ENCODE assay signal across 30 mouse cellular contexts in the genomic region with DNA sequence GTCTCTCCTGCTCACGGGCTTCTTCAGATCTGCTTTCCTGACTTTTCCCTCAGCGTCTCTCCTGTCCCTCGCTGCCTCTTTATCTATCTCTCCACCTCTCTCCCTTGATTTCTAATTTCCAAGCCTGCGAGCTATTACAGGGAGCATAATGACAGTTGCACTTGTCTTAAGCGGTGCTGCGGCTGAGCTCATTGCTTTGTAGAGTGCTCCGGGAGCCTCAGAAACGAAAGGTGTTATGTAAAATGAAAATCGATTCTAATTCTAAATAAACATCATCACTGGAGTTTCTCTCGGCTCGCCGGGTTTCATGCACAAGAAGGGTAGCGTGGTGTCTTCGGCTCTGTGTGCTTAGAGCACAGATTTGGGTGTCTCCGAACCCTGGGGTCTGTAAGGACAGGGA.
DNase-seq lines count a peak whose midpoint lies in the region; ATAC-seq and TF ChIP-seq lines count a peak whose summit lies in the region.
"Had no signal": no experiment of that assay in that cellular context is flagged by ENCODE, and none has a peak within 500 bp of the region (broad histone marks: within the 10 kb centered on the region; RNA-seq: fewer than 3 reads in every experiment).

No protein-coding gene starts in this region.

- no peaks in the 10 kb centered on the region for H3K36me3 ChIP-seq in forebrain, embryonic 10.5 days (replicated peaks)
- H3K36me3 ChIP-seq in forebrain, embryonic 11.5 days (ENCODE audit: control insufficient read depth, insufficient read depth, low read length): no peaks in the 10 kb centered on the region
- no peaks in the 10 kb centered on the region for H3K36me3 ChIP-seq in hindbrain, embryonic 14.5 days (replicated peaks; ENCODE audit: control insufficient read depth, insufficient read depth)
- H3K36me3 ChIP-seq in hindbrain, embryonic 16.5 days (ENCODE audit: control insufficient read depth, insufficient read depth, low read length): no peaks in the 10 kb centered on the region
- no peaks in the 10 kb centered on the region for H3K36me3 ChIP-seq in neural tube, embryonic 13.5 days
- H3K36me3 ChIP-seq in forebrain, postnatal 0 days (ENCODE audit: insufficient read depth): no peaks in the 10 kb centered on the region
- H3K36me3 ChIP-seq: embryonic facial prominence, embryonic 13.5 days; heart, embryonic 12.5 days; kidney, embryonic 15.5 days; limb, embryonic 10.5 days; limb, embryonic 15.5 days; liver, embryonic 13.5 days; stomach, embryonic 15.5 days had no signal

- H3K4me2 ChIP-seq in forebrain, embryonic 11.5 days (ENCODE audit: low read depth, low read length, severe bottlenecking): no peak overlapping the region
- no peak overlapping the region for H3K4me2 ChIP-seq in hindbrain, embryonic 14.5 days (replicated peaks)
- H3K4me2 ChIP-seq in hindbrain, embryonic 16.5 days (ENCODE audit: low read length): no peak overlapping the region
- H3K4me2 ChIP-seq in neural tube, embryonic 13.5 days: no peak overlapping the region
- no peak overlapping the region for H3K4me2 ChIP-seq in forebrain, postnatal 0 days (ENCODE audit: low read depth)
- H3K4me2 ChIP-seq: embryonic facial prominence, embryonic 13.5 days; heart, embryonic 12.5 days; kidney, embryonic 15.5 days; limb, embryonic 15.5 days; liver, embryonic 13.5 days; stomach, embryonic 15.5 days had no signal

- peaks cover 27% of the 10 kb centered on the region for H3K4me1 ChIP-seq in forebrain, embryonic 10.5 days
- peaks cover 10% of the 10 kb centered on the region; the same call in 1 of the 2 replicates for H3K4me1 ChIP-seq in forebrain, embryonic 11.5 days (replicated peaks; ENCODE audit: control insufficient read depth, insufficient read depth, low read length)
- H3K4me1 ChIP-seq in hindbrain, embryonic 14.5 days (replicated peaks; ENCODE audit: control insufficient read depth, insufficient read depth, low read length): peaks cover 26% of the 10 kb centered on the region
- H3K4me1 ChIP-seq in hindbrain, embryonic 16.5 days (ENCODE audit: control insufficient read depth, insufficient read depth, low read depth, low read length): peaks cover 8% of the 10 kb centered on the region
- H3K4me1 ChIP-seq in neural tube, embryonic 13.5 days (replicated peaks): peaks cover 41% of the 10 kb centered on the region
- peaks cover 19% of the 10 kb centered on the region for H3K4me1 ChIP-seq in forebrain, postnatal 0 days (ENCODE audit: insufficient read depth)
- H3K4me1 ChIP-seq: heart, embryonic 12.5 days; liver, embryonic 13.5 days; stomach, embryonic 15.5 days had no signal

- no peak overlapping the region for H3K9ac ChIP-seq in forebrain, embryonic 11.5 days (ENCODE audit: low read length)
- no peak overlapping the region for H3K9ac ChIP-seq in hindbrain, embryonic 14.5 days
- no peak overlapping the region for H3K9ac ChIP-seq in hindbrain, embryonic 16.5 days (ENCODE audit: low read depth, low read length)
- no peak overlapping the region for H3K9ac ChIP-seq in neural tube, embryonic 13.5 days
- no peak overlapping the region for H3K9ac ChIP-seq in forebrain, postnatal 0 days
- H3K9ac ChIP-seq: embryonic facial prominence, embryonic 13.5 days; heart, embryonic 12.5 days; kidney, embryonic 15.5 days; limb, embryonic 15.5 days; liver, embryonic 13.5 days; stomach, embryonic 15.5 days had no signal

- 0 out of 2 replicates have a peak overlapping the region, but pooled peaks have one; percentile 16 for H3K27ac ChIP-seq in forebrain, embryonic 10.5 days
- H3K27ac ChIP-seq in forebrain, embryonic 11.5 days (ENCODE audit: low read depth, low read length): no peak overlapping the region
- H3K27ac ChIP-seq in hindbrain, embryonic 14.5 days: 0 out of 2 replicates have a peak overlapping the region, but pooled peaks have one; percentile 26
- no peak overlapping the region for H3K27ac ChIP-seq in hindbrain, embryonic 16.5 days (ENCODE audit: low read depth, low read length)
- 0 out of 2 replicates have a peak overlapping the region, but pooled peaks have one; percentile 20 for H3K27ac ChIP-seq in neural tube, embryonic 13.5 days (replicated peaks)
- peak overlapping the region; percentile 74 for H3K27ac ChIP-seq in forebrain, postnatal 0 days (ENCODE audit: low read depth, low read length)
- H3K27ac ChIP-seq: embryonic facial prominence, embryonic 13.5 days; kidney, embryonic 15.5 days; limb, embryonic 10.5 days; limb, embryonic 15.5 days; liver, embryonic 13.5 days; macrophage; stomach, embryonic 15.5 days had no signal

- TF ChIP-seq CTCF in forebrain, postnatal 0 days (IDR thresholded peaks at IDR 0.05; ENCODE audit: low read depth): no peak

- H3K4me3 ChIP-seq in forebrain, embryonic 10.5 days: no peak overlapping the region
- no peak overlapping the region for H3K4me3 ChIP-seq in forebrain, embryonic 11.5 days (ENCODE audit: low read depth, low read length)
- no peak overlapping the region for H3K4me3 ChIP-seq in hindbrain, embryonic 14.5 days (replicated peaks; ENCODE audit: low read length)
- H3K4me3 ChIP-seq in hindbrain, embryonic 16.5 days (ENCODE audit: low read length): no peak overlapping the region
- H3K4me3 ChIP-seq in neural tube, embryonic 13.5 days: no peak overlapping the region
- H3K4me3 ChIP-seq in forebrain, postnatal 0 days (ENCODE audit: low read depth, low read length): no peak overlapping the region
- H3K4me3 ChIP-seq: embryonic facial prominence, embryonic 13.5 days; heart, embryonic 12.5 days; kidney, embryonic 15.5 days; limb, embryonic 10.5 days; limb, embryonic 15.5 days; liver, embryonic 13.5 days; myocyte; stomach, embryonic 15.5 days had no signal

- peaks cover 26% of the 10 kb centered on the region; the same call in 1 of the 2 replicates for H3K27me3 ChIP-seq in forebrain, embryonic 10.5 days (ENCODE audit: poor library complexity, severe bottlenecking)
- H3K27me3 ChIP-seq in forebrain, embryonic 11.5 days (ENCODE audit: control insufficient read depth, insufficient read depth, low read length): 0 out of 2 replicates have a peak, but pooled peaks cover 3% of the 10 kb centered on the region
- no peaks in the 10 kb centered on the region for H3K27me3 ChIP-seq in hindbrain, embryonic 14.5 days (ENCODE audit: control insufficient read depth, insufficient read depth, low read length)
- no peaks in the 10 kb centered on the region for H3K27me3 ChIP-seq in hindbrain, embryonic 16.5 days (replicated peaks; ENCODE audit: control insufficient read depth, insufficient read depth, low read length)
- H3K27me3 ChIP-seq in neural tube, embryonic 13.5 days: no peaks in the 10 kb centered on the region
- H3K27me3 ChIP-seq in forebrain, postnatal 0 days (ENCODE audit: insufficient read depth, low read length): no peaks in the 10 kb centered on the region
- H3K27me3 ChIP-seq: CH12.LX; stomach, embryonic 15.5 days had no signal

- WGBS in forebrain, embryonic 10.5 days: 84% methylated on average over 15 of the region's 15 CpGs
- WGBS in forebrain, embryonic 11.5 days: 76% methylated on average over 15 of the region's 15 CpGs
- 64% methylated on average over 15 of the region's 15 CpGs for WGBS in hindbrain, embryonic 14.5 days
- WGBS in hindbrain, embryonic 16.5 days: 65% methylated on average over 15 of the region's 15 CpGs
- WGBS in neural tube, embryonic 13.5 days: 71% methylated on average over 15 of the region's 15 CpGs
- WGBS in forebrain, postnatal 0 days: 63% methylated on average over 15 of the region's 15 CpGs

- DNase-seq in forebrain, embryonic 10.5 days (ENCODE audit: extremely low spot score, low spot score): no peak
- no peak for DNase-seq in forebrain, embryonic 11.5 days (ENCODE audit: low spot score)
- DNase-seq in hindbrain, embryonic 14.5 days (ENCODE audit: low spot score): no peak
- DNase-seq in neural tube, embryonic 10.5 days (ENCODE audit: extremely low spot score, low spot score): no peak
- DNase-seq in forebrain, postnatal 0 days: peak; percentile 48
- no peak for DNase-seq in adrenal gland, postnatal 10 days
- DNase-seq: adrenal gland, adult 8-10 months; cerebellum, adult 11-12 months; cerebellum, adult 9-11 months; gastrocnemius, postnatal 25 days; heart, adult 18-20 months; kidney, adult 18-20 months; kidney, postnatal 25 days; liver, embryonic 13.5 days; lung, adult 2 months; lung, postnatal 10 days; thymus, postnatal 14 days had no signal

- no peak for ATAC-seq in forebrain, embryonic 11.5 days (replicated peaks; ENCODE audit: low FRiP score)
- ATAC-seq in hindbrain, embryonic 14.5 days (ENCODE audit: low FRiP score): no peak
- ATAC-seq in hindbrain, embryonic 16.5 days: no peak
- no peak for ATAC-seq in neural tube, embryonic 13.5 days (ENCODE audit: low read depth)
- no peak; the same call in 1 of the 2 replicates for ATAC-seq in forebrain, postnatal 0 days
- ATAC-seq: activated CD4-positive, CD25-positive, alpha-beta regulatory T cell, adult 4 months; inflammation-experienced regulatory T-cells, adult 6 months had no signal

- no peaks in the 10 kb centered on the region for H3K9me3 ChIP-seq in forebrain, embryonic 10.5 days
- H3K9me3 ChIP-seq in forebrain, embryonic 11.5 days (ENCODE audit: control insufficient read depth, low read length): no peaks in the 10 kb centered on the region
- H3K9me3 ChIP-seq in hindbrain, embryonic 14.5 days (ENCODE audit: control insufficient read depth, low read length): no peaks in the 10 kb centered on the region
- no peaks in the 10 kb centered on the region for H3K9me3 ChIP-seq in hindbrain, embryonic 16.5 days (ENCODE audit: control insufficient read depth, low read length)
- no peaks in the 10 kb centered on the region for H3K9me3 ChIP-seq in neural tube, embryonic 13.5 days
- no peaks in the 10 kb centered on the region for H3K9me3 ChIP-seq in forebrain, postnatal 0 days (ENCODE audit: low read length)
- H3K9me3 ChIP-seq: embryonic facial prominence, embryonic 13.5 days; heart, embryonic 12.5 days; kidney, embryonic 15.5 days; limb, embryonic 10.5 days; limb, embryonic 15.5 days; liver, embryonic 13.5 days; stomach, embryonic 15.5 days had no signal

Comparison
In these comparisons a context has a peak if more than half of its experiments do, and no peak if none do; other contexts are left out.
1. H3K27ac ChIP-seq: peak in forebrain, embryonic 10.5 days (single experiment), hindbrain, embryonic 14.5 days (single experiment), neural tube, embryonic 13.5 days (single experiment) and forebrain, postnatal 0 days (single experiment); none in forebrain, embryonic 11.5 days (single experiment) and hindbrain, embryonic 16.5 days (single experiment).